Mouse (Mus musculus) limb, embryonic 13.5 days (tissue): ENCODE data around the gene Pacs2. TPM values are rescaled to one million over a fixed set of nuclear protein-coding genes. Genes with fewer than 3 reads are reported as not detected.

ENCODE experiments used
- microRNA-seq: library from miRNA; unstranded; fragments of <30 nt; microRNA quantifications from one replicate; pipeline ENCODE4, GENCODE M21; 2016
- polyA plus RNA-seq: library from polyadenylated mRNA; unstranded; fragments of >200 nt; fragmentation: Nextera tagmentation; extraction: Ambion mirVana; gene quantifications from 2 replicates; pipeline ENCODE4 v1.2.1, GENCODE M21; 2015

Gene Pacs2
- polyA plus RNA-seq, 1 experiment from 2014 or later, result 16.7 TPM

Small RNA genes within 50 kb of the gene (microRNA-seq; reads per million reads assigned to microRNA genes)
- not detected for gene Gm44471

Other genes with a start within 250 kb of the Pacs2 start
- 0.61 and 0.64 TPM in 2 replicates for gene Ahnak2, start 211.9 kb upstream of the Pacs2 start, polyA plus RNA-seq
- 7.9 and 8.8 TPM in 2 replicates for gene Clba1, start 205.6 kb upstream of the Pacs2 start, polyA plus RNA-seq
- 132 and 134 TPM in 2 replicates for gene Cdca4, start 185.1 kb upstream of the Pacs2 start, polyA plus RNA-seq
- 0.11 and 0.13 TPM in 2 replicates for gene Gpr132, start 146.3 kb upstream of the Pacs2 start, polyA plus RNA-seq
- 5.9 and 7.8 TPM in 2 replicates for gene Jag2, start 84.7 kb upstream of the Pacs2 start, polyA plus RNA-seq
- 83.8 and 88.9 TPM in 2 replicates for gene Nudt14, start 72.4 kb upstream of the Pacs2 start, polyA plus RNA-seq
- gene Btbd6, start 38.0 kb upstream of the Pacs2 start, polyA plus RNA-seq, result 26.7 and 27.5 TPM in 2 replicates
- gene Brf1, start 13.8 kb upstream of the Pacs2 start, polyA plus RNA-seq, result 71.4 and 74.0 TPM in 2 replicates
- 0.14 TPM in 1 of 2 replicates, not detected in the other for gene Tex22, start 60.0 kb downstream of the Pacs2 start, polyA plus RNA-seq
- gene Mta1, start 83.8 kb downstream of the Pacs2 start, polyA plus RNA-seq, result 17.8 and 18.7 TPM in 2 replicates
- gene Crip2, start 125.7 kb downstream of the Pacs2 start, polyA plus RNA-seq, result 70.0 and 70.4 TPM in 2 replicates
- gene Crip1, start 131.8 kb downstream of the Pacs2 start, polyA plus RNA-seq, result 147 and 154 TPM in 2 replicates
- 35.5 and 36.6 TPM in 2 replicates for gene Tedc1, start 141.9 kb downstream of the Pacs2 start, polyA plus RNA-seq
- 21.2 and 23.4 TPM in 2 replicates for gene Tmem121, start 171.4 kb downstream of the Pacs2 start, polyA plus RNA-seq